Mouse (Mus musculus) G1E (cell line): ENCODE data around the gene Rpa2.

Source experiments
- CTCF ChIP-seq: IDR thresholded peaks from 2 replicates; pipeline ENCODE4 v1.5.1; 2012; ENCODE audit warnings: low read depth, low read length, inconsistent platforms, mixed read lengths
- GATA1 ChIP-seq: IDR thresholded peaks from 2 replicates; pipeline ENCODE4 v1.6.1; 2012; ENCODE audit warnings: borderline replicate concordance, low read length, inconsistent platforms, mixed read lengths
- GATA2 ChIP-seq: IDR thresholded peaks from 2 replicates; pipeline ENCODE4 v1.6.1; 2012; ENCODE audit warnings: low read depth, low read length, inconsistent platforms, borderline replicate concordance
- POLR2AphosphoS5 ChIP-seq: IDR thresholded peaks from 2 replicates; pipeline ENCODE4 v1.6.1; 2012; ENCODE audit warnings: low read depth, low read length, inconsistent platforms; ENCODE audit not compliant: insufficient replicate concordance

DNA sequence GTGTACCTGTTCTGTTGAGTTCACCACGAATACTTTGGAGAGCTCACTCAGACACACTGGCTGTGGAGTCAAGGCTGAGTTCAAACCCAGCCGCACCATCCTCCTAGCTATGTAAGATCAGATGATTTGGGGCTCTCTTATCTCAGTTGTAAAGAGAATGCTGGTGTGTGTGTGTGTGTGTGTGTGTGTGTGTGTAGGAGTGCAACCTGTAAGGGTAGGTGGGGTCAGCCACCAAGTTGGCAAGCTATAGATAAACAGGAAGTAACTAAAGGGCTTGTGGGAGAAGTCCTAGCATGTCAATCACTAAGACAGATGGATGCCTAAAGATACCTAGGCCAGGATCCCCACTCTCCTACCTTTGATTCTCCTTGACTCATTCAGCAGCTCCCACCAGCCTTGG is 15.6 kb downstream of the Rpa2 start:
- no peak for TF ChIP-seq CTCF
- TF ChIP-seq POLR2AphosphoS5 = no peak
- no peak for TF ChIP-seq GATA2
- no peak for TF ChIP-seq GATA1
